Mouse (Mus musculus) neural tube, embryonic 14.5 days (tissue): ENCODE results near the gene Fads2. TPM values are rescaled to one million over a fixed set of nuclear protein-coding genes. Genes with fewer than 3 reads are reported as not detected.

Experiments
- ATAC-seq: fragments of 200-750 bp; cut with Nextera tagmentation; 2 replicates; pipeline ENCODE4 v1.8.0; 2017; ENCODE audit warnings: low read depth, mild to moderate bottlenecking, moderate TSS enrichment, moderate library complexity
- H3K27ac ChIP-seq: fragments of 300-500 bp; sonication (generic); 2 replicates; pipeline ENCODE4 v1.5.1; 2014; ENCODE audit warnings: low read depth, mild to moderate bottlenecking, control low read depth, low read length, moderate library complexity, mixed read lengths
- H3K27me3 ChIP-seq: fragments of 300-500 bp; sonication (generic); 2 replicates; pipeline ENCODE4 v1.6.1; 2014; ENCODE audit warnings: low read length; ENCODE audit not compliant: control insufficient read depth, insufficient read depth
- H3K36me3 ChIP-seq: fragments of 300-500 bp; sonication (generic); 2 replicates; pipeline ENCODE4 v1.6.1; 2014; ENCODE audit warnings: low read length, mixed read lengths; ENCODE audit not compliant: control insufficient read depth, insufficient read depth
- H3K4me1 ChIP-seq: fragments of 300-500 bp; sonication (generic); 2 replicates; pipeline ENCODE4 v1.6.1; 2014; ENCODE audit warnings: low read length; ENCODE audit not compliant: control insufficient read depth, insufficient read depth
- H3K4me2 ChIP-seq: fragments of 300-500 bp; sonication (generic); 2 replicates; pipeline ENCODE4 v1.6.1; 2014; ENCODE audit warnings: mild to moderate bottlenecking, low read depth, low read length, control low read depth
- H3K4me3 ChIP-seq: fragments of 300-500 bp; sonication (generic); 2 replicates; pipeline ENCODE4 v1.5.1; 2014; ENCODE audit warnings: low read depth, low read length, control low read depth, mixed read lengths
- H3K9ac ChIP-seq: fragments of 300-500 bp; sonication (generic); replicated peaks from 2 replicates; pipeline ENCODE4 v1.6.1; 2014; ENCODE audit warnings: low read depth, mild to moderate bottlenecking, control low read depth, low read length, mixed read lengths
- H3K9me3 ChIP-seq: fragments of 300-500 bp; sonication (generic); 2 replicates; pipeline ENCODE4 v1.6.1; 2016; ENCODE audit warnings: low read length; ENCODE audit not compliant: control insufficient read depth
- WGBS: fragments of 180-500 bp; shearing (Covaris S2); extraction: QIAGEN DNeasy Blood & Tissue Kit; methylation state at CpG from one replicate; pipeline ENCODE4 v1.1.7; 2014; 5-methylcytosine and 5-hydroxymethylcytosine counted together
- polyA plus RNA-seq: library from polyadenylated mRNA; unstranded; fragments of >200 nt; fragmentation: Nextera tagmentation; extraction: Ambion mirVana; gene quantifications from 2 replicates; pipeline ENCODE4 v1.2.1, GENCODE M21; 2014

Gene Fads2
- polyA plus RNA-seq, 1 experiment from 2014 or later: 55.3 TPM

DNA sequence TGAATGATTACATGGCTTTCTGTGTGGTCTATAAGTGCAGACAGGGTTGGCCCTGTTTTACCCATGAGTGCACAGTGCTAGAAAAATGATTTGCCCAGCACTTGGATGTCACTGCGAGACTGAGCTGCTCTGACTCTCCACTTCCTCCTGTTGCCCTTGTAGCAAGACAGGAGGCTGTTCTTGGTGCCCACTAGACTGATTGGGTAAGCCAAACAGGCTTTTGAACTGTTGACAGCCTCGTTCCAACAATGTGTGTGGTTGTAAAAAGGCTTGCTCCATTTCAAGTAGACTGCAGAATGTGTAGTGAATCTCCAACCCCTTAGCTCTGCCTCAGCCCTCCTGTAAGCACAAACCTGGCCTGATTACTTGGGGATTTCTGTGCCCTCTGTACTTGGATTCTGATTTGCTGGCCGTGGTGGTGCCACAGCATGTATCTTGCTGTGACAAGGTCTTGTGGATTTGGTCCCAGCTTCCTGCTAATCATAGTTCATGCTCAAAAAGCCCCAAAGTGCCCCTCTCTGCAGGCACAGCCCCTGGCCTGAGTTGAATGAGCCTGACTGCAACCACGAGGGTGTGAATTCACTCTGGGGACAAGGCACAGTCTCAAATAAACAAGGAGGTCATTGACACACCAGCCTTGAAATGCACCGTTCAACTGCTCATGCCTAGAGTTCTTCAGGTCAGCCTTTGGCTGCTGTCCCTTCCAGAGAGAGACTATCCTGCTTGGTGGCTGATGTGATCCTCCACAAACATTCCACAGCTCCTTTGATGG, 25.1 kb upstream of the Fads2 start:
- H3K9me3 ChIP-seq: no peaks in the 10 kb centered on the region
- H3K27me3 ChIP-seq: no peaks in the 10 kb centered on the region
- no peaks in the 10 kb centered on the region for H3K4me1 ChIP-seq
- no peak for ATAC-seq
- no peak overlapping the region for H3K27ac ChIP-seq
- no peak overlapping the region for H3K4me3 ChIP-seq
- H3K9ac ChIP-seq: no peak overlapping the region
- H3K4me2 ChIP-seq: no peak overlapping the region
- H3K36me3 ChIP-seq: no peaks in the 10 kb centered on the region
- 50% methylated on average over 5 of the region's 5 CpGs for WGBS

- no peak overlapping the region for H3K4me2 ChIP-seq
- no peaks in the 10 kb centered on the region for H3K4me1 ChIP-seq
- no peak overlapping the region for H3K9ac ChIP-seq
- no peaks in the 10 kb centered on the region for H3K9me3 ChIP-seq
- H3K4me3 ChIP-seq: no peak overlapping the region
- no peak for ATAC-seq
- WGBS: 80% methylated on average over 7 of the region's 7 CpGs
- no peaks in the 10 kb centered on the region for H3K27me3 ChIP-seq
- no peak overlapping the region for H3K27ac ChIP-seq
- no peaks in the 10 kb centered on the region for H3K36me3 ChIP-seq
Observed at GRCm38 (mm10) chr19:10123892-10124634, 22.5 kb upstream of the Fads2 start.

GRCm38 (mm10) chr19:10122021-10122631, 20.6 kb upstream of the Fads2 start:
- WGBS: 82% methylated on average over 5 of the region's 5 CpGs
- H3K9me3 ChIP-seq: no peaks in the 10 kb centered on the region
- H3K27me3 ChIP-seq: no peaks in the 10 kb centered on the region
- no peaks in the 10 kb centered on the region for H3K36me3 ChIP-seq
- no peak overlapping the region for H3K4me3 ChIP-seq
- no peaks in the 10 kb centered on the region for H3K4me1 ChIP-seq
- no peak overlapping the region for H3K9ac ChIP-seq
- ATAC-seq: no peak
- no peak overlapping the region for H3K27ac ChIP-seq
- no peak overlapping the region for H3K4me2 ChIP-seq

- H3K36me3 ChIP-seq: no peaks in the 10 kb centered on the region
- no peak overlapping the region for H3K27ac ChIP-seq
- H3K27me3 ChIP-seq: no peaks in the 10 kb centered on the region
- no peak overlapping the region for H3K4me2 ChIP-seq
- 73% methylated on average over 3 of the region's 3 CpGs for WGBS
- no peaks in the 10 kb centered on the region for H3K9me3 ChIP-seq
- no peak overlapping the region for H3K9ac ChIP-seq
- no peaks in the 10 kb centered on the region for H3K4me1 ChIP-seq
- no peak overlapping the region for H3K4me3 ChIP-seq
- ATAC-seq: no peak
Observed at GRCm38 (mm10) chr19:10116641-10117040, 15.1 kb upstream of the Fads2 start.

GRCm38 (mm10) chr19:10115373-10116158, 14.0 kb upstream of the Fads2 start:
- H3K4me3 ChIP-seq: no peak overlapping the region
- ATAC-seq: no peak
- no peak overlapping the region for H3K27ac ChIP-seq
- no peaks in the 10 kb centered on the region for H3K9me3 ChIP-seq
- H3K4me2 ChIP-seq: no peak overlapping the region
- no peaks in the 10 kb centered on the region for H3K4me1 ChIP-seq
- H3K9ac ChIP-seq: no peak overlapping the region
- H3K27me3 ChIP-seq: no peaks in the 10 kb centered on the region
- WGBS: 73% methylated on average over 6 of the region's 6 CpGs
- H3K36me3 ChIP-seq: no peaks in the 10 kb centered on the region

DNA sequence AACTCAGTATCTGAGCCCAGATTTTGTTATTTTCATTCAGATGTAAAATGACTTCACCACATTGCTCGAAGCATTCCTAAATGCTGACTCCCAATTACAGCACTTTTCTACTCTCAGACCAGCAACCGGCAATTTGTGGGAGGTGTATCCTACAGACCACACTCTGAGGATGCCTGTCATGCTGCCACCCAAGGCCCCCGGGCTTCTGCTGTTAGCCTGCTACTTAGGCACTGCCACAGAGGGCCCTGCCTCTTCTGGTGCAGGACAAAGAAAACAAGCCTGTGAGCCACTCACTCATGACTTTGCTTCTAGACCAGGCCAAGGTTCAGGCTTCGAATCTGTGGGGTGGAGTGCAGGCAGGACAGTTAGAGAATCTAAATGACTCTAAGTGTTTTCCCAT, 11.4 kb upstream of the Fads2 start:
- H3K27ac ChIP-seq: no peak overlapping the region
- H3K9me3 ChIP-seq: no peaks in the 10 kb centered on the region
- no peak overlapping the region for H3K4me2 ChIP-seq
- H3K9ac ChIP-seq: no peak overlapping the region
- H3K27me3 ChIP-seq: no peaks in the 10 kb centered on the region
- no peak for ATAC-seq
- H3K36me3 ChIP-seq: no peaks in the 10 kb centered on the region
- H3K4me3 ChIP-seq: no peak overlapping the region
- no peaks in the 10 kb centered on the region for H3K4me1 ChIP-seq
- WGBS: 80% methylated on average over 4 of the region's 4 CpGs

DNA sequence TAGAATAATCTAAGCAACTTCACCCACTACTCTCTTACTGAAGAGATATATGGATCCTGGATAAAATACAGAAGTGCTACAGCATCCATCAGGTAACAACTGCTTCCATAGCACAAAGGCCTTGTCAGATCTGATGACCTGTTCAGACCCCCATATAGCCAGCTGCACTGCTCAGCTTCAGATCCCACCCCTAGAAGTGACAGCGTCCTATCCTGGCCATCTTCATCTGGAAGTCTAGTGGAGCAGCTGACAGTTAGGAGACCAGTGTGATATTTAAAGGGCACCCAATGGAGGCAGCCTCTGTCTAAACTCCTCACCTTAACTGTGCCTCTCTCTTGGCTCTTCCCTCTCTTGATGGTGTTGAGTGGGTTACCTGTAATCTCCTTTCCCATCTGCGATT, 7.1 kb upstream of the Fads2 start:
- no peaks in the 10 kb centered on the region for H3K4me1 ChIP-seq
- 90% methylated on average over 2 of the region's 2 CpGs for WGBS
- H3K27ac ChIP-seq: no peak overlapping the region
- H3K4me3 ChIP-seq: no peak overlapping the region
- no peaks in the 10 kb centered on the region for H3K36me3 ChIP-seq
- no peak overlapping the region for H3K4me2 ChIP-seq
- ATAC-seq: no peak
- no peaks in the 10 kb centered on the region for H3K27me3 ChIP-seq
- no peak overlapping the region for H3K9ac ChIP-seq
- no peaks in the 10 kb centered on the region for H3K9me3 ChIP-seq

DNA sequence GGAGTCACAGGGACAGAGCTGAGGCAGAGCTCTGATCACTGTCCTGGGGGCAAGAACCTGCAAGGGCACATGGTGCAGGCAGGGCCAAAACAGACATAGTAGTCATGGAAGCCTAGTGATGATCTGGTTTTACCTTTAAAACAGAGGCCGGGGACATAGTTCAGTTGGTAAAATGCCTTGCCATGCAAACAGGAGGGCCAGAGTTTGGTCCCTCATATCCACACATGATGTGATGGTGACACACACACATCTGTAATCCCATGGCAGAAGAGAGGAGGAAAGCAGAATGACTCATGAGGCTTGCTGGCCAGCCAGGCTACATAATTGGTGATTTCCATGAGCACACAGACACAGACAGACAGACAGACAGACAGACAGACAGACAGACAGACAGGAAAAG, 6.6 kb upstream of the Fads2 start:
- no peak overlapping the region for H3K9ac ChIP-seq

More for the DNA sequence above, 6.6 kb upstream of the Fads2 start:
- WGBS: 89% methylated on average over 1 of the region's 1 CpGs
- no peak overlapping the region for H3K4me2 ChIP-seq
- no peak overlapping the region for H3K4me3 ChIP-seq
- no peaks in the 10 kb centered on the region for H3K9me3 ChIP-seq
- no peak overlapping the region for H3K27ac ChIP-seq
- ATAC-seq: no peak
- H3K27me3 ChIP-seq: no peaks in the 10 kb centered on the region
- H3K36me3 ChIP-seq: no peaks in the 10 kb centered on the region
- H3K4me1 ChIP-seq: no peaks in the 10 kb centered on the region
